Mouse (Mus musculus) gastrocnemius, postnatal 36 days (tissue): Measurements from ENCODE around the gene Orc2. TPM values are rescaled to one million over a fixed set of nuclear protein-coding genes. Genes with fewer than 3 reads are reported as not detected.

Experiments
- DNase-seq, 2 experiments: peaks; one replicate each; pipeline ENCODE4 v3.0.0; 2022
- intact Hi-C: fragments of 180-260 bp; cut with DNase I; formaldehyde crosslinking; loops from one replicate; pipeline ENCODE4 v1.15.1; 2025
- long read RNA-seq, 2 experiments: library from polyadenylated mRNA; stranded (forward); transcript quantifications; one replicate each; pipeline ENCODE4 v2.0.0; 2021
- total RNA-seq, 2 experiments: library from RNA; stranded (reverse); gene quantifications; 2 replicates each; pipeline ENCODE4 v1.2.3; 2021

The Orc2 gene
- 10 to 100 TPM in 1 of 2 experiments, 1 to 10 TPM in 1; 9.1 to 11.5 TPM for total RNA-seq
- long read RNA-seq, experiment 1, partial matches to known transcripts: 0 of 9 reads
- long read RNA-seq, experiment 1, other reads (novel, unspliced or antisense): 6 of 9 reads
- long read RNA-seq, experiment 2, transcript Orc2-201 (18 exons, 3,561 nt): major isoform, 6 of 18 reads
- long read RNA-seq, experiment 2, partial matches to known transcripts: 1 of 18 reads
- long read RNA-seq, experiment 2, other reads (novel, unspliced or antisense): 11 of 18 reads

DNA sequence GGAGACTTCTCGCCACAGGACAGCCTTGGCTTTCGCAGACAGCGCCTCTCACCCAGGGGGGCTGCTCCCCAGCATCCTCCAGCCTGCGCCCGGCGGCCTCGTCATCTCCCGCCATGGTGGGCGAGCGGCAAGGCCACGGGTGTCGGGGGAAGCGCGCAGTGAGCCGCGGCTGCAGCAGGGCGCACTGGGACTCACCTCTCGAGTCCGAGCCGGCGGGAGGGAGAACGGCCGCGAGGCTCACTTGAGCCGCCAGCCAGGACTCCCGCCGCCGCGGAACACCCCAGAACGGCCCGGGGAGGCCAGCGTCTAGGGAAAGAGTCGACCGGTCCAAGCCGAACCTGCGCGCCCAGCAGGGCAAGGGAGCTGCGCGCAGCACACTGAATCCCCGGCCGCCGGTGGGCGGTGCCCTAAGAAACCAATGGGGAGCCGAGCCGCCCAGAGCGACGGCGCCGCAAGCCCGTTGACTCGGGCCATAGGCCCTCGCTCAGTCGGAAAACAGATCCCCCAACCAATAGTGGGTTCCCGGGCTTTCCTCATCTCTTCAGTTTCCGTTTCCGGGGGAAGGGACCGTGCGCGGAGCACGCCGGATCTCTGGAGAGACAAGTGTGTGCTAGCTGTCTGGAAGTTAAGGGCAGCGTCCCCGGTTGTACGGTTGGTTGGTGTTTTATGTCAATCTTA is at the start of gene Orc2:
Orc2 (minus strand) TSS at position 533 of the 678 bp plus-strand sequence.
- DNase-seq: peak; percentile 81 to 83
- intact Hi-C loops: no loop called here

DNA sequence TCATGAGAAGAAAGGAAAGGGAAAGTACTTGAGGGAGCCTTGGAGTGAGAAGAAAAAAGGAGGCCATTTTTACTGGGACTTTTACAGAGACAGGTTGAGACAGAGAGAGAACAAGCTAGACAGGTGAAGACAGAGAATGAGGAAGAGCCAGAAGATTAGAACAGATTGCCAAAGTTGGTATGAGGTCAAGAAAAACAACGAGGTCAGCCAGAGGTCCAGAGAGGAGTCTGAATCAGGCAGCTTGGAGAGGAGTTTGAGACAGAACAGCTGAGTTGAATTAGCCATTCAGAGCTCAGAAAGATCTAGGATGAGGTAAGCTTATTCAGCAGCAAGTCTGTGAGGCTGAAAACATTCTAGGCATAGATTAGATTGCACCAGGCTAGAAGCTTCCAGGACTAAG is 36.5 kb upstream of the Orc2 start:
- intact Hi-C loops: loop anchor here (10.0 kb wide), 1 partner anchor 373 kb away; no protein-coding TSS in a partner anchor
- DNase-seq: no peak

DNA sequence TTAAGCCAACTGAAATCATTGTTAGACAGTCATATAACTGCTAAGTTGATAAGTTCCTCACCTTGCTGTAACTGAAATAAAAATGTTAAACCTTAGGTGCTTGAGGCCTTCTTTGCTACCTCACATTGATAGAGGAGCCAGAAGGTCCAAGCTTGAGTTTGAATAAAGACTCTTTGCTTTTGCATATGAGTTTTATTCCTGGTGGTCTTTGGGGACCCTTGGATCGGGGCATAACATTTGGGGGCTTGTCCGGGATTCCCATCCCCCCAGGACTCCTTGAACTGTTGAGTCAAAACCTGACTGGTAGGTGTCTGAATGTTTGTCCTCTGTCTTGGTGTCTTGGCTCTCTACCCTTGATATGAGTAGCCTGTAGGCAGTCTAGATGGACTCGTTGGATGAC is 2.3 kb upstream of the Orc2 start:
- DNase-seq: no peak
- intact Hi-C loops: no loop called here

DNA sequence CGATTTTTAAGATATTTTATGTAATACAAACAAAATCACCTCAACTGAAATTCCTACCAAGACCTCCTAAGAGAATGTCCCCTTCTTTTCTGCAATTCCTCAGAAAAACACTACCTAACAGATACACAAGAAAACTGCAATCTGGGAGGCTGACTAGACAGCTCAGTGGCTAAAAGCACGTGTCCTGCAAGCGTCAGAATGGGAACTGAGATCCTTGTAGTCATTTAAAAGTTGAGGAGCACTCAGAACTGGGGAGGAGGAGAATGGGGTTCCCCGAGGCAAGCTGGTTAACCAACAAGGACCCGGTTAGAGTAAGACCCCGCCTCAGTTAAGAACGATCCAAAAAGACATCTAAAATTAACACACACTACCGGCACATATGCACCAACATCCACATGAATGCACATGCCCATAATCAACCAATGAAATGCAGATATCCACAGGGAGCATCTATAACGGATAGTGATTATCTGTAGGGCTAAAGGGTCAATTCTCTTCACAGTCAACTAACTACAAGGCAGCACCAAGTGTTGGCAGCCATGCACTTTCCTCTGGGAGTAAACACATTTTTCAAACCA is 1.0 kb downstream of the Orc2 start:
- intact Hi-C loops: no loop called here
- no peak for DNase-seq

DNA sequence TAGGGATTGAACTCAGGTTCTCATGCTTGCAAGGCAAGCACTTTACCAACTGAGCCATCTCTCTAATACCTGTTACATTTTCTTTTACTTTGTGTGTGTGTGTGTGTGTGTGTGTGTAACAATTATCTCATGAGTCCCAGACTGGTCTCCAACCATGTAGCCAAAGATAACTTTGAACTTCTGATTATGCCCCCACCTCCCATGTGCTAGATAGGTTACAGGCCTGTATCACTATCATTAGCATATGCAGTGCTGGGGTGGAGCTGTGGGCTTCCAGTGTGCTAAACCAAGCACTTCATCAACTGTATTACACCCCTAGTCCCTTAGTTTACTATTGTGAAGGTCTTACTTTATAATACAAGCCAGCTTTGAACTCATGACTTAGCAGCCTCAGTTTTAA is 1.8 kb downstream of the Orc2 start:
- intact Hi-C loops: no loop called here

DNA sequence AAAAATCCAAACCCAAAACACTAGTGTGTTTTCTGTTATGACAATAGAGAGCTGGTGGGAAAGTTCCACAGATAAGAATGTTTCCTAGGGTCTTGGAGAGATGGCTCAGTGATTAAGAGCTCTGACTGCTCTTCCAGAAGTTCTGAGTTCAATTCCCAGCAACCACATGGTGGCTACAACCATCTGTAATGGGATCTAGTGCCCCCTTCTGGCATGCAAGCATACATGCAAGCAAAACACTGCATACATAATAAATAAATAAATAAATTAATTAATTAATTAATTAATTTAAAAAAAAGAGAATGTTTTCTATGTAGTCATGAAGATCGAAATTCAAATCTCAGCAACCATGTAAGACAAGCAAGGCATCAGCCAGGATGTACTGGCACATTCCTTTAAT is 6.2 kb downstream of the Orc2 start:
- no peak for DNase-seq
- intact Hi-C loops: no loop called here

More for the DNA sequence above, 1.8 kb downstream of the Orc2 start:
- no peak for DNase-seq

DNA sequence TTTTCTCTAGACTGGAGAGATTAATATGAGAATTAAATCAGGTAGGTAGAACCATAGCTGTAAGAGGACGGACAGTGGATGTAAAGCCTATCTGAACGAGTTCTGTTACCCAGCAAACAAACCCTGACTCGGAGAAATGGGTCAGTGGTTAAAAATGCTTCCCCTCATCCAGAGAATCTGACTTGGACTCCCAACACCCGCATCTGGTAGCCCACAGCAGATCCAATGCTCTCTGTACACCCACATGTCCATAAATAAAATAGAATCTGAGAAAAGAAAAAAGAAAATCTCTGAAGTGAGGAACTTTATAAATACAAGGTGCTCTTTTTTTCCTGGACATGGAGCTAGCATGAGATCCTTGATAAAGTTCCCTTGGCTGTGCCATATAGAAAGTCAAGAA is 7.2 kb downstream of the Orc2 start:
- no peak for DNase-seq

DNA sequence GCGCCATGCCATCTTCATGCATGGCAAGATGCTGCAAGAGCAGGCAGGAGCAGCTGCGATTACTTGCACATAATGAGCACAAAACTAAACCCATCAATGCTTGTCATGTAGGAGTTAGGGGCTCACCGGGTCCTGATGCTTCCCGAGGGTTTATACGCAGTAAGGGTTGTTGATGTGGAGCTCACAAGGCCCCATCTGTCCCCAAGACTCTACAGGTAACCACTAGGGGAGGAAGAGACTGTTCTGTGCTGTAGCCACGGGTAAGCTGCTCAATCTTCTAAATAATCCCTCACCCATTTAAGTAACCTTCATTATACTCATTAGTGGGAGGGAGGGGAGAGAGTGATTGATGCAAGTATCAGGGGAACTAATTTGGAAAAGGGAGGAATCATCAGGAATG is 9.3 kb downstream of the Orc2 start:
- no peak for DNase-seq
- intact Hi-C loops: no loop called here

More for the DNA sequence above, 7.2 kb downstream of the Orc2 start:
- intact Hi-C loops: no loop called here

DNA sequence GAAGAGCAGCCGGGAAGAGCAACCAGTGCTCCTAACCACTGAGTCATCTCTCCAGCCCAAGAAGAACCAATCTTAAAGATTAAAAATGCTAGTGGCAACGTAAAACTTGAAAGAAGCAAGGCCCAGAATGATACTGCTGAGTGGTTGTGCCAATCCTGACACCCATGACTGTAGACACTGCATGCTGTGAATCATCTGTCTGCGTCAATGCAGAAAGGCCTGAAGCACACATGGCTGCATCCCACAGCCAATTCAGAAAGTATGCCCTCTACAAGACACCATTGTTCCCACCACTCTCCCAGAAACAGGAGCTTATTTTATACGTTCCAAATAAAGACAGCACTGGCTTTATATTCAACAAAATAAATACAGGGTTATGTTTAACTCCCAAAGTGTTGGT is 22.3 kb downstream of the Orc2 start:
- intact Hi-C loops: no loop called here
- DNase-seq: no peak

DNA sequence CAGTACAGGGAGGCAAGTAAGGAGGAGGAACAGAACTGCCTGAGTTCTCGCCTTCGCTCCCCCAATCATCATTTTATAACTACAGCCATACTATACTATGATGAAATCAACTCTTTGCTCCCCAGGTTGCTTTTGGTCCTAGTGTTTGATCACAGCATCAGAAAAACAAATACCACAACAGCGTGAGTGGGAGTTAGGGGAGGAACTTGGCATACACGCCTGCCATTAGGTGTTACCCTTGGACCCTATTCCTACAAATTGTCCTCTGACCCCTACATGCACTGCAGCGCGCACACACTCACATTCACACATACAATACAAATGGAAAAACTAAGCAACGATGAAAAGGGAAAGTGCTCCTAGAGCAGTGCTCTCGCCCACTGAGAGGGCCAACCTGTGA is 29.2 kb downstream of the Orc2 start:
- DNase-seq: no peak
- intact Hi-C loops: no loop called here

DNA sequence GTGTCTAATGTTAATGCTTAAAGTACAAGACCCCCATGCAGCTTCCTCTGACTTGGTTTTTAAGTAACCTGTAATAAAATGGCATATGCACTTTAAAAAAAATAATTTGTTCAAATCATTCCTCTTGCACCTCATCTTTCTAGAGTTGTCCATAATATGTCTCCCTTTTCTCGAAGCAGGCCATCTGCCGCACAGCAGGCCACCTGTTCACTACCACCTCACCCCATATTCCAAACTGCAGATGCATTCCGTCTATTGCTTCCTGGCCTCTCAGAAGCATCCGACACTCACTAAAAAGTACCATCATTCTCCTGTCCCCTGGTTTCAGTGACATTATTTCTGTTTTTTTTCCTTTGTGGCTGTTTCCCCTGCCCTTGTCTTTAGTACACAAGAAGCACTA is 39.3 kb downstream of the Orc2 start:
- intact Hi-C loops: no loop called here
- DNase-seq: no peak

DNA sequence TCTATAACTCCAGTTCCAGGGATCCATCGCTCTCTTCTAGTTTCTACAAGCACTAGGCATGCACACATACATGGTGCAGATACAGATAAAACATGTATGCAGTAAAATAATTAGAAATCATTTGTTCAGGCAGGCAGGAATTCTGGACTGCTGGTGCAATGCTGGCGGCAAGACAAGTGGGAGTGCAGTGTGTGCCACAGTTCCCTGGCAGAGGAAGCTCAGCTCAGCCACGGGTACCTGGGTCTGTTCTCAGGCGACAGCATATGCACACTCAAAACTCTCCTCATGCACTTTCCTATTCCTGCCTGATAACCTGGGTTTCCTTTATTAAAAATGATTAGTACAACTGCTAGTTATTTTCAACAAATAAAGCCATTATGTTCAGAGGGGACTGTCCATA is 39.9 kb downstream of the Orc2 start:
- intact Hi-C loops: no loop called here
- no peak for DNase-seq

DNA sequence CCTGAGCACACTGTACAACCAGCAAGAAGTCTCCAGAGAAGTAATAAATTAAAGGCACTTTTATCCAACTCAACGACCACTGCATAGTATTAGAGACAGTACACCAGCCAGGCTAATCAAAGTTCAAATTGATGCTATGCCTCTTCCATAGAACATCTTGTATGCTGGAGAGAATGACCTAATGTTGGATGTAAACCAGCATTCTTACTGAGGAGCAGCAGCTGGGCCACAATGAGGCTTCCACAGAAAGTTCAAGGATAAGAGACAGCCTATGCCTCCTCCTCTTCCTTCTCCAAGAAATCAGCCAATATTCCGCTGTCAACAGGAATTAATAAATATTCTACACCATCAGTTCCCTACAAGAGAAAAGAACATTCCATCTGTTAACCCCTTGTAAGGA is 41.0 kb downstream of the Orc2 start:
- no peak for DNase-seq
- intact Hi-C loops: no loop called here

DNA sequence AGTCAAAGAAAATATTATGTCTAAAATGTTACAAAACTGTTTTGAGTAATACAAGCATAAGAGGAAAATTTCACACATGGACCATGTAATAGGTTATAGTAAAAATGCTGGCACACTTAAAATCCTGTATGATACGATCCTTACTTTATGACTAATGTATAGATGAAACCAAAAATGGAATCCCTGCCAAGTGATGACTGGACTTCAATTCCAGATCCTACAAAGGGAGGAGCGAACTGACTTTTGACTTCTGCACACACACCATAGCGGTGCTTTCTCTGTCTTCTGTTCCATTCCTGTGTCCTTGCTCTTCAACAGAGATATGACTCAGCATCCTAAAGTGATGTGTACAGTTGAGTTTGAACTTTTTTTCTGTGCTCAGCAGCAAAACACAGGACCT is 44.3 kb downstream of the Orc2 start:
- intact Hi-C loops: no loop called here

DNA sequence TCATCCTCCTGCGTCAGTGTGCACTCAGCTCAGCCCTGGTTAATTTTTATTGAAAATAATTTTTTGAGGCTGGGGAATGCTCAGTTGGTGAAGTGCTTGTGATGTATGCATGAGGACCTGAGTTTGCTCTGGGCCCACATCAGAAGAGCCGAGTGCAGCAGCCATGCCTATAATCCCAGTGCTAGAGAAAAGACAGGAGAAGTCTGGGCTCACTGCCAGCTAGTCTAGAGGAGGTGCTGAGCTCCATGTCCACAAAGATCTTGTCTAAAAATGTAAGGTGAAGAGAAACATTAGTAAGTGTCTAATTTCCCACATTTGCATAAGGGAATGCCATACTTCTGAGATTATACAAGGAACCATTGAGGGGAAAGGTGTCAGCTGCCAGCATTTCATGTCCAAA is 46.0 kb downstream of the Orc2 start:
- intact Hi-C loops: no loop called here
- no peak for DNase-seq

More for the DNA sequence above, 44.3 kb downstream of the Orc2 start:
- no peak for DNase-seq

DNA sequence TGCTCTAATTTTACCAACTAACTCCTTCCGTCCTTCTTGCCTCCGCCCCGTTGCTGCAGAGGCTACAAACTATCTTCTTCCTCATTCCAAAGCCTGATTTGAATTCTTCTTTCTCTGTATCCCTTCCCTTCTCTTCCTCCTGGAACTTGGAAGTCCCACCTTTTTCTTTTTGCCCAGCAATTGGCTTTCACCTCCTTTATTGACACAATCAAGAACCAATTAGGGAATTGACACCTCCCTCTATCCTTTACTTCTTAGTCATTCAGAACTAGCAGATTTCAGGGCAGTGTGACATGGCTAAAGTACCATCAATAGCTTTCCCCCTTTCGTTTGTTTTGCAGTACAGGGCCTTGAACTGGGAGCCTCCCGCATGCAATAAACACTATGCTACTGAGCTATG is 46.7 kb downstream of the Orc2 start:
- no peak for DNase-seq
- intact Hi-C loops: no loop called here

DNA sequence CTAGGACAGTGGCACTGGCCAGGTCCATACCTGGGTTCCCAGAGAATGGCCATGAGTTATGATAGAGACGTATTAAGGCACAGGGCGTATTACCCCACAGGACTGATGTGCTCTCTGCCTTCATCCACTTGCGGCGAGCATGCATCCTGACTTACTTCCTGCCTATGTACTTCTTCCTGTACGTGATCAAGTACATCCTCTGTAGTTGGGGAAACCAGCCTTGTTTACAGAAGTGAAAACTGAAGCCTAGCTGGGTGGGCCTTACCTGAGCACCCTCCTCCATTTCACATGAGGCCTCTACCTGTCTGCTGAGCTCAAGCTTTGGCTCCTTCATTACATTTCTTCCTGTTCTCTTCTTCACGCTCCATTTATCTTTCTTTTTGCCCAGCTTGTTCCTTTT is 50.6 kb downstream of the Orc2 start:
- intact Hi-C loops: no loop called here
- DNase-seq: no peak

DNA sequence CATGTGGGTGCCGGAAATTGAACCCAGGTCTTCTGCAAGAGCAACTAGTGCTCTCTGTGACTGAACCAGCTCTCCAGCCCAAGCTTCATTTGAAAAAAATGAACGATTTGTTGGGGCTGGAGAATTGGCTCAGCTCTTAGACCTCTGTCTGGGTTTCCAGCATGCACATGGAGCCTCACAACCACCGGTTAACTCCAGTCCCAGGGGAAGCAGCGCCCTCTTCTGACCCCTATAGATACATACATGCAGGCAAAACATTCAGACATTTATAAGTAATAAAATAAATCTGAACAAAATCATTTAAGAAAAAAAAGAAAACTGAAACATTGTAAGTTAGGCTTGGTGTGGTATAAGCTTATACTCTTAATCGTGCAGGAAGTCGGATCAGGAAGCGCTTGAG is 56.5 kb downstream of the Orc2 start:
- intact Hi-C loops: no loop called here
- DNase-seq: no peak

DNA sequence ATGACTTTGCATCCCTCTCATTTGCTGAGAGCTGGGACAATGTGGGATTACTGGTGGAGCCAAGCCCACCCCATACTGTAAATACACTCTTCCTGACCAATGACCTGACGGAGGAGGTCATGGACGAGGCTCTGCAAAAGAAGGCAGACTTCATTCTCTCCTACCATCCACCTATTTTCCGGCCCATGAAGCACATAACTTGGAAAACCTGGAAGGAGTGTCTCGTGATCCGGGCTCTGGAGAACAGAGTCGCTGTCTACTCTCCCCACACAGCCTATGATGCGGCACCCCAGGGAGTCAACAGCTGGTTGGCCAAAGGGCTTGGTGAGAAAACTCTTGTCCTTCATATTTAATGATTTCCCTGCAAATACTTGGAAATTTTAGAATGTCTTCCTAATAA is 57.1 kb downstream of the Orc2 start:
- no peak for DNase-seq
- intact Hi-C loops: no loop called here

DNA sequence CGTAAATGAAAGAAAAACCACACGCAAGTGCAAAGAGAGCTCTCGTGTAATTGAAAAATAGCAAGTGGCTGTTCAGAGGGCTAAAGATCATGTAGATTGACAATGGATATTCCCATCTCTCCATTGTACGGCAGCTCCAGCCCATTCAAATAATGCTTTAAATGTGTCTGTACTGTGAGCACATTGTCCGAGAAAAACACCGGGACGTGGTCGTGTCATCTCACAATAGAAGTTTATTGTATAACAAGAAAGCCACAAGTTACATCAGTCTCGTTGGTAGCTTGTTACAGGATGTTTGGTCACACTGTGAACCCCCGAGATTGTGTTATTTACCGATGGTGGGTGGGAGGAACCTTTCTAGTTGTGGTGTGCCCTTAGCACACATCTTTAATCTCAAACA is 59.0 kb downstream of the Orc2 start:
- intact Hi-C loops: no loop called here
- DNase-seq: no peak

DNA sequence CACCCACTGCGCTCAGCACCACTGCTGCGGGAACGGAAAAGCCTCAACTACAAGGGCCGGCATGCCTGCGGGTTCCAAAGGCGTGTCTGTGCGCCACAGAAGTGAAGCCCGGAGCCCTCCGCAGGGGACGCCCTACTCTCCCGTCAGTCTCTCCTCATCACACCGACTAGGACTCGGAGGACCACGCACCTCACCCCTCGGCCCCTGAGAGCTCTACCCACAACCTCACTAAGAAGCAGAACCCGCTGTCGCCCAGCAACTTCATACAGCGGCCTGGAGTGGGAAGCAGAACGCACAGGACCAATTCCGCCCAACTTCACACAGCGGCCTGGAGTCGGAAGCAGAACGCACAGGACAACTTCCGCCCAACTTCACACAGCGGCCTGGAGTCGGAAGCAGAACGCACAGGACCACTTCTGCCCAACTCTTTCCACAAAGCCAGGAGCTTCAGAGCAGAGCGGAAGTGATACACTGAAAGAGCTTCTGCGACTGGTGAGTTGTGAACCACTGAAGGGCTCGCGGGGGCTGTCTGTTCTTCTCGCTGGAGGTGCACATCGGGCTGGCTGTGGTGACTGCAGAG is 59.7 kb downstream of the Orc2 start, which contains the start of the genes Nif3l1 and Ppil3:
Nif3l1 (plus strand) TSS at position 9 of the 580 bp plus-strand sequence.
Ppil3 (minus strand) TSS at position 344 of the 580 bp plus-strand sequence.
- DNase-seq: peak; percentile 66 to 84
- intact Hi-C loops: no loop called here

DNA sequence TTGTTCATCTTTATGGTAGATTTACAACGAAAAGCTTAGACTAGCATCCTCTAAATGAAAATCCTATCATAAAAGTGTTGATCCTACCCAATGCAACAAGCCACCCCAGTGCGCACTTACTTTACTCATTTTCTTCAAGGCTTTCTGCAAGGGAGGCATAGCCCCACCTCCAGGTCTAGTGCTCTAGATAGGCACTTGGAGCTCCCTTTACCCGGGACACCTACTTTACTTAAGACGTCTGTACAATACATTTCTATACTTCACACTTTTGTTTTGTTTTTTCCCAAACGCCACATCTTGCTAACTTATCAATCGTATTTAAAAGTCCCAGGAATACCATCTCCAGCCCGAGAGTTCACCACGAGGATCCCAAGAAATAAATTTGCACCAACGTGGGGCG is 60.2 kb downstream of the Orc2 start:
- no peak for DNase-seq
- intact Hi-C loops: no loop called here
